Mouse (Mus musculus): ENCODE results near the gene Mrpl43. TPM values are rescaled to one million over a fixed set of nuclear protein-coding genes. Genes with fewer than 3 reads are reported as not detected.

Mrpl43 gene
- polyA plus RNA-seq, 1 experiment: 32.5 TPM

DNA sequence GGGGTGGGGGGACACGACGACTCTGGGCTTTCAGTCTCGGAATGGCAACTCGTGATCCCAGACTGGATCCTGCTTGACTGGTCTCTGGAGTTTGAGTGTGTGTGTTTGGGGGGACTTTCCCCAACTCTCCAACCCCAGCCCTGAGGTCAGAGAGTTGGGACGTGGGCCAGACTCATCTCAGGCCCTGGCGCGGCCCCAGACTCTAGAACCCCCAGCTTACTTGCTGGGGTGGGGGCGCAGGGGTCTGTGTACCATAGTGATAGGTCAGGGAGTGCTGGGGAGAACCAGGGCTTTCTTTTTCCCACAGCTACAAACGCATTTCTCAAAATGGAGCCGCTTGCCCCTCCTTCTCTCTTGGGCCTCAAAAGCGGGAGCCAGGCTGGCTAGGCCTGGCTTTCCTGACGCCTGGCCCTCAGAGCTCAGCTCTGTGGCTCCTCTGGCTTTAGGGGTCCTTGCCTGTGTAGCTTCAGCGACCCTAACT is 12.1 kb upstream of the Mrpl43 start:
- Histone ChIP-seq H3K9me3 (replicated peaks; ENCODE audit: control insufficient read depth, insufficient read depth, low read length, poor library complexity, severe bottlenecking) (no peaks in the 10 kb centered on the region), H3K4me3 (ENCODE audit: low read depth, low read length) (peak overlapping the region; percentile 74), H3K27me3 (ENCODE audit: control insufficient read depth, insufficient read depth, low read length, poor library complexity, severe bottlenecking) (no peaks in the 10 kb centered on the region), H3K9ac (ENCODE audit: low read depth, poor library complexity, severe bottlenecking) (peak overlapping the region; percentile 86), H3K36me3 (ENCODE audit: control insufficient read depth, insufficient read depth, low read length, poor library complexity, severe bottlenecking) (0 out of 2 replicates have a peak, but pooled peaks cover 2% of the 10 kb centered on the region), H3K27ac (ENCODE audit: insufficient read depth, low read length) (no peak overlapping the region), H3K4me1 (ENCODE audit: control insufficient read depth, insufficient read depth, low read length) (peaks cover 5% of the 10 kb centered on the region)
- TF ChIP-seq POLR2A (IDR thresholded peaks at IDR 0.05; ENCODE audit: insufficient read depth, low read length) (no peak), CTCF (IDR thresholded peaks at IDR 0.05; ENCODE audit: low read depth, low read length) (no peak), EP300 (IDR thresholded peaks at IDR 0.05; ENCODE audit: insufficient read depth, low read depth, low read length) (no peak)

DNA sequence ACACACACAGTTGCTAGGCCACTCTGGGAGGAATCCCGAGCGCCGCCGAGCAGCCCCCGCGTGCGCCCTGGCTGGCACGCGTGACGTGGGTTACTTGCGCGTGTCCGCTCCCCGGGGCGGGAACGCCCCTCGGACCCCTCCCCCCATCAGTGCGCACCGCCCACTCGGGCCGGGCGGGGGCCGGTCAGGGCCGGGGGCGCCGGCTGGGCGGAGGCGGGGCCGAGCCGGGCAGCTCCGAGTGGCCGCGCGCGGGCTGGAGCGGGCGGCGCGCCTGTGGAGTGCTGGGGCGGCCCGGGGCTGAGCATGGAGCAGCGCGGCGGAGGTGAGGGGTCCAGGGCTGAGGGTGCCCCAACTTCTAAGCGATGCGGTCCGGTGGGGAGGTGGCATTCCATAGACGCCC is 11.7 kb upstream of the Mrpl43 start:
- peak overlapping the region; percentile 75 for H3K4me3 ChIP-seq (ENCODE audit: low read depth, low read length)
- H3K27me3 ChIP-seq (ENCODE audit: control insufficient read depth, insufficient read depth, low read length, poor library complexity, severe bottlenecking): no peaks in the 10 kb centered on the region
- no peaks in the 10 kb centered on the region for H3K9me3 ChIP-seq (replicated peaks; ENCODE audit: control insufficient read depth, insufficient read depth, low read length, poor library complexity, severe bottlenecking)
- no peak for TF ChIP-seq POLR2A (IDR thresholded peaks at IDR 0.05; ENCODE audit: insufficient read depth, low read length)
- no peak for TF ChIP-seq CTCF (IDR thresholded peaks at IDR 0.05; ENCODE audit: low read depth, low read length)
- TF ChIP-seq EP300 (IDR thresholded peaks at IDR 0.05; ENCODE audit: insufficient read depth, low read depth, low read length): no peak
- no peak overlapping the region for H3K27ac ChIP-seq (ENCODE audit: insufficient read depth, low read length)
- H3K36me3 ChIP-seq (ENCODE audit: control insufficient read depth, insufficient read depth, low read length, poor library complexity, severe bottlenecking): 0 out of 2 replicates have a peak, but pooled peaks cover 2% of the 10 kb centered on the region
- peaks cover 5% of the 10 kb centered on the region for H3K4me1 ChIP-seq (ENCODE audit: control insufficient read depth, insufficient read depth, low read length)
- peak overlapping the region; percentile 86 for H3K9ac ChIP-seq (ENCODE audit: low read depth, poor library complexity, severe bottlenecking)

DNA sequence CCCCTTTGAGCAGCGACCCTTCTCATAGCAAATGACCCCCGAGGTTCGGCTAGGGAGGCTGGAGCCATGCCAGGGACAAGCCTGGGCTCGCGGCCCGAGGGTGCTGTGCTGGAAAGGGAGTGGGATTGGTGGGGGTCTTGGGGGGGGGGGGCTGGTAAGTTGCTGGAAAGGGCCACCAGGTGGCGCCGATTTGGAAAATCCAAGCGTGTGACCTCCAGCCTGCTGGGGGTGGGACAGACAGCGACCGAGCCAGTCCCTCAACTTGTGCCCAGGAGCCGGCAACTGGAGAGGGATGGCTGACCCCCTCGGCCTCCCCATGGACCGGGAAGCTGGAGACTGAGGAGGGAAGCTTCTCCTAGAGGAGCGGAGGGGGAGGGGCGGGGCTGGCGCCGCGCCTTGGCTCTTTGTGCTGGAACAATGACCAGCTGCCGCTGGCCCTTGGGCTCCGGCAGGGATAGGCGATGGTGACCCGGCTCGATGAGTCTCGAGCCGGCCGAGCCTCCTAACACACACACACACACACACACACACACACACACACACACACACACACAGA is 11.1 kb upstream of the Mrpl43 start:
- H3K9me3 ChIP-seq (replicated peaks; ENCODE audit: control insufficient read depth, insufficient read depth, low read length, poor library complexity, severe bottlenecking): no peaks in the 10 kb centered on the region
- TF ChIP-seq CTCF (IDR thresholded peaks at IDR 0.05; ENCODE audit: low read depth, low read length) (peak; percentile 19), POLR2A (IDR thresholded peaks at IDR 0.05; ENCODE audit: insufficient read depth, low read length) (no peak)
- peak overlapping the region; percentile 86 for H3K9ac ChIP-seq (ENCODE audit: low read depth, poor library complexity, severe bottlenecking)
- H3K4me1 ChIP-seq (ENCODE audit: control insufficient read depth, insufficient read depth, low read length): peaks cover 7% of the 10 kb centered on the region
- H3K27ac ChIP-seq (ENCODE audit: insufficient read depth, low read length): peak overlapping the region; percentile 82
- H3K36me3 ChIP-seq (ENCODE audit: control insufficient read depth, insufficient read depth, low read length, poor library complexity, severe bottlenecking): 0 out of 2 replicates have a peak, but pooled peaks cover 2% of the 10 kb centered on the region
- no peaks in the 10 kb centered on the region for H3K27me3 ChIP-seq (ENCODE audit: control insufficient read depth, insufficient read depth, low read length, poor library complexity, severe bottlenecking)
- peak overlapping the region; percentile 75 for H3K4me3 ChIP-seq (ENCODE audit: low read depth, low read length)

DNA sequence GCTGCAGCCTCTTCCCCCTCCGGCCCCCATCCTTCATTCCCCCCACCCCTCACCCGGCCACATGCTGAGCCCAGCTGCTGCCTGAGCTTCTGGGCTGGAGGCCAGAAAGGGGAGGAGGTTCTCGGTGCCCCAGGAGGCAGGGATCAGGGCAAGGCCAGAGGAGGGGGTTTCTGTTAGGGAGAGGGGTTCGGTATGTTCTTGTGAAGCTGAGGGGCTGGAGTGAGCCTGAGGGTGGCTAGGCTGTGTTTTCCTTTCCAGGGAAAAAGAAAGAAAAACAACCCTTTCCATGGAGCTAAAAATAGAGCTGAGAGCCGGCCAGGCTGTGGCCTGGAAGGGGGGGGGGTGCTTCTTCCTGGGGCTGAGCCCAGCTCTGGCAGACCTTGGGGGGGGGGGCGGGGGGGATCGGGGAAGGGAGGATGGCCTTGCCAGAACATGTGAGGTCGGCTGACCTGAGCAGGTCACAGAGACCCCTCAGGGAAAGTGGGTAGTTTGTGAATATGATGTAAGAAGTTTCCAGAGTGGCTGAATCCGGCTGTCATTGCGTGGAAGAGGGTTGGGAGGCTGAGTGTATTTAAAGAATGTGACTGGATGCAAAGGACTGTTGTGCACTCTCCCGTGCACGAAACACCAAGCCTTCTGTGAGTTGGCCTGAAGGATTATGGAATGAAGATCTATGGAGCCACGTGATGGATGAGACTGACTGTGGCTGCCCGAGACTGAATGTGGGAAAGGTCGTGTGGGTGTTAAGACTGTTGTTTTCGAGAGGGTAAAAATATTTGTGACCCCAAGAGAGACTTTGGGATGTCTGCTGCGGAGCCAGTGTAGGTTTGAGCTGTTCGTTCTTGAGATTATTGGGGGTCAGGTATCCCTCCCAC is 10.3 kb upstream of the Mrpl43 start:
- H3K4me1 ChIP-seq (ENCODE audit: control insufficient read depth, insufficient read depth, low read length): peaks cover 7% of the 10 kb centered on the region
- no peak for TF ChIP-seq CTCF (IDR thresholded peaks at IDR 0.05; ENCODE audit: low read depth, low read length)
- peak; percentile 74 for TF ChIP-seq EP300 (IDR thresholded peaks at IDR 0.05; ENCODE audit: insufficient read depth, low read depth, low read length)
- peak overlapping the region; percentile 83 for H3K4me3 ChIP-seq (ENCODE audit: low read depth, low read length)
- H3K27me3 ChIP-seq (ENCODE audit: control insufficient read depth, insufficient read depth, low read length, poor library complexity, severe bottlenecking): no peaks in the 10 kb centered on the region
- H3K36me3 ChIP-seq (ENCODE audit: control insufficient read depth, insufficient read depth, low read length, poor library complexity, severe bottlenecking): peaks cover 6% of the 10 kb centered on the region; the same call in 1 of the 2 replicates
- H3K9ac ChIP-seq (ENCODE audit: low read depth, poor library complexity, severe bottlenecking): peak overlapping the region; percentile 86
- H3K27ac ChIP-seq (ENCODE audit: insufficient read depth, low read length): peak overlapping the region; percentile 82
- no peaks in the 10 kb centered on the region for H3K9me3 ChIP-seq (replicated peaks; ENCODE audit: control insufficient read depth, insufficient read depth, low read length, poor library complexity, severe bottlenecking)

DNA sequence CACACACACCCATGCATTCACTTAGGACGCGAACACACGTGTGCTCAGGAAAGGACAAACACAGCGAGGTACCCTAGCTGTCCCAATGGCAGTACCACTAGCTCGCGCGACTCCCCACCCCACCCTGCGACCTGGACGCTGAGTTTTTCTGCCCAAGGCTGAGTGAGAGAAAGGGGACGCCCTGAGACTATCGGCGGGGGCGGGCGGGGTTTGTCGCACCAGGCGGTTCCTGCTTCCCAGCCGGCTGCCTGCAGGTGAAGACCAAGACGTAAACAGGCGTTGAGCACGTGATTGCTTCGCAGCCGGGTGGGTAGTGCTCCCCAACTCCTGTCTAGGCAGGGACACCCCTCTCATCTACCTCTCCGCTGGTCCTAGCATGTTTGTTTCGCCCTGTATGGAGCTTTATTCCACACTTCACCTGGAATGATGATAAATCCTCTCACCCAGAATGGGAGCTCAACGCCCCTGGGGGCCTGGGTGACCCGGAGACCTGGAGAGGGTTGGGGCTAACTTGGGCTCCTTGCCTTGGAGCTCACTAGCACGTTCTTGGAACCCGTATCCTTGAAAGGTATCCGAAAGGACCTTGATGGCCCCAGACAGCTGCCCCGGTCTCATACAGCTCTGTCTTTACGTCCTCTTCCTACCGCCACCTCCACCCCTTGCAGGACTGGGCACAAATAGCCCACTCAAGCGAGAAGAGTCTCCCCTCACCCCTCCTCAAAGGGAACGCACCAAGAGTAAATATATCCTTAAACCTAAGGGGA is 9.5 kb upstream of the Mrpl43 start:
- Histone ChIP-seq H3K36me3 (ENCODE audit: control insufficient read depth, insufficient read depth, low read length, poor library complexity, severe bottlenecking) (peaks cover 13% of the 10 kb centered on the region), H3K9me3 (replicated peaks; ENCODE audit: control insufficient read depth, insufficient read depth, low read length, poor library complexity, severe bottlenecking) (no peaks in the 10 kb centered on the region), H3K27ac (ENCODE audit: insufficient read depth, low read length) (peak overlapping the region; percentile 49), H3K27me3 (ENCODE audit: control insufficient read depth, insufficient read depth, low read length, poor library complexity, severe bottlenecking) (no peaks in the 10 kb centered on the region), H3K4me3 (ENCODE audit: low read depth, low read length) (peak overlapping the region; percentile 83), H3K4me1 (ENCODE audit: control insufficient read depth, insufficient read depth, low read length) (peaks cover 7% of the 10 kb centered on the region), H3K9ac (ENCODE audit: low read depth, poor library complexity, severe bottlenecking) (peak overlapping the region; percentile 86)
- TF ChIP-seq POLR2A (IDR thresholded peaks at IDR 0.05; ENCODE audit: insufficient read depth, low read length) (no peak), EP300 (IDR thresholded peaks at IDR 0.05; ENCODE audit: insufficient read depth, low read depth, low read length) (peak; percentile 80; the same call in 1 of the 2 replicates)
